Mouse (Mus musculus) spleen, adult 2 months (tissue): ENCODE data around the gene Leng1. TPM values are rescaled to one million over a fixed set of nuclear protein-coding genes. Genes with fewer than 3 reads are reported as not detected.
"Not testable (repeated sequence)": the region's sequence is repeated elsewhere in the genome, so short reads cannot be mapped to it uniquely, and the experiment has no call there.

Experiments used
- DNase-seq, 2 experiments: peaks; one replicate each; pipeline versions ENCODE4 v3.0.0 to v3.0.0-alpha.2; 2012 to 2021; ENCODE audit warnings: low spot score in 2 of 2, low read depth in 1 of 2
- H3K27ac ChIP-seq: fragments of 200-500 bp; 2 replicates; pipeline ENCODE4 v1.5.1; 2012; ENCODE audit warnings: low read length, inconsistent platforms; ENCODE audit not compliant: insufficient read depth
- H3K27me3 ChIP-seq: fragments of 200-500 bp; 2 replicates; pipeline ENCODE4 v1.6.1; 2012; ENCODE audit warnings: mild to moderate bottlenecking, moderate library complexity, low read length, inconsistent platforms; ENCODE audit not compliant: control insufficient read depth, insufficient read depth
- H3K36me3 ChIP-seq: fragments of 200-500 bp; 2 replicates; pipeline ENCODE4 v1.6.1; 2012; ENCODE audit warnings: mild to moderate bottlenecking, low read length, inconsistent platforms; ENCODE audit not compliant: control insufficient read depth, insufficient read depth
- H3K4me1 ChIP-seq: fragments of 200-500 bp; 2 replicates; pipeline ENCODE4 v1.6.1; 2011; ENCODE audit warnings: inconsistent platforms; ENCODE audit not compliant: control insufficient read depth, insufficient read depth, insufficient read length
- H3K4me3 ChIP-seq: fragments of 200-500 bp; 2 replicates; pipeline ENCODE4 v1.5.1; 2011; ENCODE audit warnings: mild to moderate bottlenecking, inconsistent platforms; ENCODE audit not compliant: insufficient read depth, insufficient read length; ENCODE audit errors: extremely low read depth
- CTCF ChIP-seq: fragments of 200-500 bp; IDR thresholded peaks from 2 replicates; pipeline ENCODE4 v1.5.1; 2011; ENCODE audit warnings: mild to moderate bottlenecking, inconsistent platforms; ENCODE audit not compliant: insufficient read depth, insufficient read length, insufficient replicate concordance; ENCODE audit errors: extremely low read depth
- POLR2A ChIP-seq: fragments of 200-500 bp; IDR thresholded peaks from 2 replicates; pipeline ENCODE4 v1.6.1; 2011; ENCODE audit warnings: low read depth, low read length, inconsistent platforms
- WGBS: fragments of 180-500 bp; shearing (Covaris S2); methylation state at CpG from one replicate; pipeline ENCODE4 v1.1.7; 2018; 5-methylcytosine and 5-hydroxymethylcytosine counted together
- polyA plus RNA-seq: library from polyadenylated mRNA; depleted of rRNA; stranded (reverse); fragments of >200 nt; gene quantifications from 2 replicates; pipeline ENCODE4 v1.2.3, GENCODE M21; 2012

The Leng1 gene
- polyA plus RNA-seq, 1 experiment, result 1.8 TPM

DNA sequence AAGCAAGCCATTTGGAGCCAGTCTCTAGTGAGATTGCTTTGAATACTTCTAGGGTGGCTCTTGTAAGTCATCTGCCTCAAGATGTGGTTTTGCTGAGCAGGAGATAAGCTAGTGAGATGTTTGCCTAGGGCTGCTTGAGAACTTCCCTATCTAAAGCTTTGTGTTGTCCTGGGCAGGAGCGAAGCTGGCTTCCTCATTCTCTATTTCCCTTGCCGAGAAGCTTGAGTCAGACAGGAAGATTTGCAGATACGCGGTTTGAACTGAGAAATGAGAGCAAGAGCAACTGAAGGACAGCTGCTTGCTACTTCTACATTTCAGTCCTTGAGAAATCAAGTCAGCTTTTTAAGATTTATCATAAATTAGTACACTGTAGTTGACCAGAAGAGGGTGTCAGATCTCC lies 41.4 kb upstream of the Leng1 start:
- Histone ChIP-seq H3K27me3 (no peaks in the 10 kb centered on the region), H3K36me3 (peaks cover 18% of the 10 kb centered on the region), H3K4me1 (peaks cover 7% of the 10 kb centered on the region; the same call in 1 of the 2 replicates), H3K4me3 (no peak overlapping the region), H3K27ac (peak overlapping the region; percentile 63; the same call in 1 of the 2 replicates)
- 9% methylated on average over 4 of the region's 4 CpGs for WGBS
- peak in 1 of 2 experiments; percentile 63 for DNase-seq
- no peak for TF ChIP-seq CTCF
- no peak for TF ChIP-seq POLR2A

DNA sequence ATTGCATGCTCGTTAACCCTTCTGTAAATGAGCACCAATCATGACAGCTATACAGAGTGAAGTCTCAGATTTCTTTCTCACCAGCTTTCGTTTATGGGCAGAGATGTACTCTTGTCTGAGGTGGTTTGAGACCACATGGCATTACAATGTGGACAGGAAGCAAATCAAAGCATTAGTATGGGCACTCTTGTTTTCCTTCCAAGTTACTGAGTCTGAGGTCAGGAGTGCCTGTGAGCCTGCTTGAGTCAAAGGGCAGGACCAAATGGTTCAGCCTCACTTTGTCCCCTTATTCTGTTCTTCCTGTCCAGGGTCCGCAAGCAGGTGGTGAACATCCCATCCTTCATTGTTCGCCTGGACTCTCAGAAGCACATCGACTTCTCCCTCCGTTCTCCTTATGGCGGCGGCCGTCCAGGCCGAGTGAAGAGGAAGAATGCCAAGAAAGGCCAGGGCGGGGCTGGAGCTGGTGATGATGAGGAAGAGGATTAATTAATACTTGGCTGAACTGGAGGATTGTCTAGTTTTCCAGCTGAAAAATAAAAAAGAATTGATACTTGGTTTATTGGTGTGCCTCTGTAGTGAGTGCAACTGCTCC lies 40.8 kb upstream of the Leng1 start:
- Histone ChIP-seq H3K27ac (peak overlapping the region; percentile 63), H3K27me3 (no peaks in the 10 kb centered on the region), H3K4me1 (peaks cover 7% of the 10 kb centered on the region; the same call in 1 of the 2 replicates), H3K36me3 (peaks cover 18% of the 10 kb centered on the region), H3K4me3 (no peak overlapping the region)
- no peak for DNase-seq
- TF ChIP-seq POLR2A, result no peak
- TF ChIP-seq CTCF, result no peak
- 52% methylated on average over 11 of the region's 11 CpGs for WGBS

DNA sequence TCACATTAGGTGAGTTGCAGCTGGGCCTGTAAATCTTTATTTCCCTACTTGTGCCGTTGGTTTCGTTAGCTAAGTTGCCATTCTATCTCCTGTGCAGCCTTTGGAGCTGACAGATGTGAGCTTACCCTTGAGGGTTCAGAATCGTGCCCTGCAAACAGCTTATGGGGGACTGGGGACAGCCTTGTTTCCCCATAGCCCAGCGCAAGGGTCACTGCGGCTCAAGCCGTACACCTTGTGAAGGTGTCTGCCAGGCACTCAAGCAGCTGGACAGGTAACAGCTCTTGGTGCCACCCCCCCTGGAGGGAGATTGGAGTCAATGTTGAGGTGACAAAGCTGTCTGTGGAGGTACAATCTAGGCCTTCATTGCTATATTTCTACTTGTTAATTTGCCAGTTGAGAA lies 40.3 kb upstream of the Leng1 start:
- 29% methylated on average over 6 of the region's 6 CpGs for WGBS
- Histone ChIP-seq H3K4me3 (0 out of 2 replicates have a peak overlapping the region, but pooled peaks have one; percentile 9), H3K27ac (peak overlapping the region; percentile 63), H3K36me3 (peaks cover 18% of the 10 kb centered on the region), H3K4me1 (peaks cover 7% of the 10 kb centered on the region; the same call in 1 of the 2 replicates), H3K27me3 (no peaks in the 10 kb centered on the region)
- TF ChIP-seq CTCF, result no peak
- no peak for TF ChIP-seq POLR2A
- DNase-seq, result no peak

DNA sequence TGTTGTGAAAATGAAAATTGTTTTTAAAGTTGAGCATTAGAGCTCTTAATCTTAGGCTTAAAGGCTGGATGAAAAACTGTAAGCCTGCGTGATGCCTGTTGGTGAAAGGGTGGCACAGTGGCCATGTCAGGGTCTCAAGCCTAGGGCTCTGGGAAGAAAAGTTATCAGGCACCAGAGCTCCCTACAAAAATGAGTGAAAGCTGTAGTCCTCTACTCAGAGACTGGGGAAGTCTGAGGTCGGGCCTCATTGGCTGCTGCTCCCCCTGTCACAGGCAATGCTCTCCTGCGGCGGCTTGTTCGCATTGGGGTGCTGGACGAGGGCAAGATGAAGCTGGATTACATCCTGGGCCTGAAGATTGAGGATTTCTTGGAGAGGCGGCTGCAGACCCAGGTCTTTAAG lies 39.8 kb upstream of the Leng1 start:
- WGBS, result 13% methylated on average over 7 of the region's 7 CpGs
- peak overlapping the region; percentile 41; the same call in 1 of the 2 replicates for H3K4me3 ChIP-seq
- not testable (repeated sequence) for H3K27me3 ChIP-seq, H3K27ac ChIP-seq, H3K4me1 ChIP-seq, DNase-seq
- H3K36me3 ChIP-seq, result peaks cover 18% of the 10 kb centered on the region

DNA sequence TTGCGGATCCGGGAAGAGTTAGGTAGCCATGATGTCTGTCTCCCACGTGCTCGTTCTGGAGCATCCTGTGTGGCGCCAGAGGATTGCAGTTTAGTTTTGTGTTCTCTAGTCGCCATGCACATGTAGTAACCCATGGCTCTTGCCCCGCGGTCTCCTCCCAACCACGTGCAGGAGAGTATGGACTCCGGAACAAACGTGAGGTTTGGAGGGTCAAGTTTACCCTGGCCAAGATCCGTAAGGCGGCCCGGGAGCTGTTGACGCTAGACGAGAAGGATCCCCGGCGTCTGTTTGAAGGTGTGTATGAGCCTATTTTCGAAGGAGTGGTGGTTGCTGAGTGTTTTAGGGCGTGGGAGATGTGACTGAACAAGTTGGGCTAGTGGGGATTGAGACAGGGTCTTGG lies 38.8 kb upstream of the Leng1 start:
- Histone ChIP-seq H3K27ac (peak overlapping the region; percentile 91), H3K4me3 (peak overlapping the region; percentile 78), H3K36me3 (peaks cover 19% of the 10 kb centered on the region), H3K4me1 (peaks cover 6% of the 10 kb centered on the region; the same call in 1 of the 2 replicates), H3K27me3 (no peaks in the 10 kb centered on the region)
- TF ChIP-seq CTCF (no peak), POLR2A (no peak)
- under 1% methylated on average over 20 of the region's 20 CpGs for WGBS
- no peak for DNase-seq

DNA sequence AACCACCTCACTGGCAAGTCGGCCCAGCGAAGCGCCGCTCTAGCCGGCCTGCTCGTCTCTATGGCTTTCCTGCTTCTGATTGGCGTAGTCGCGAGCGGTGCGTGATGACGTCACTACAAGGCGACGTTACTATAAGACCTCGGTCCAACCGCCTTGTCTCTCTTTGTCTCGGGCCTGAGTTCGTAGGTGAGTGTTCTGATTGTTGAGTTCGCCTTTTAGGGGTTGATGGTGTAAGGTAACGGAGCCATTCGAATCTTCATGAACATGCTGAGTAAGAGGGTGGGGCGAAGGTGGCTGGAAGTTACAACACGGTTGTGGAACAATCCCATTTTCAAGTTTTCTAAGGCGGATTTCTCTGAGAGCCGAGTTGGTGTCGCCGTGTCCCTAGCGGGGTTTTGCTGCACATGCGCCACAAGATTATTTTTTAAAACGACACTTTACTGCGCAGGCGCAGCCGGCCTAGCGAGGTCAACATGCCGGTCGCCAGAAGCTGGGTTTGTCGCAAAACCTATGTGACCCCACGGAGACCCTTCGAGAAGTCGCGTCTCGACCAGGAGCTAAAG lies 38.3 kb upstream of the Leng1 start, which contains the start of gene Rps9:
Gene Rps9, plus strand, starts transcription at position 115 of the 563 bp plus-strand sequence.
- Histone ChIP-seq H3K27me3 (no peaks in the 10 kb centered on the region), H3K4me3 (peak within 1 kb of the TSS; percentile 78), H3K36me3 (peaks cover 21% of the 10 kb centered on the region), H3K27ac (peak within 1 kb of the TSS; percentile 91), H3K4me1 (peaks cover 5% of the 10 kb centered on the region; the same call in 1 of the 2 replicates)
- 1% methylated on average over 42 of the region's 42 CpGs for WGBS
- TF ChIP-seq CTCF, result no peak
- TF ChIP-seq POLR2A, result peak; percentile 99
- DNase-seq, result peak; percentile 94 to 96
